Mouse (Mus musculus): ENCODE results near the gene Hist1h2ag.

The Hist1h2ag gene

GRCm38 (mm10) chr13:22008707-22009106 lies 34.0 kb downstream of the Hist1h2ag start:
- no peak for DNase-seq (ENCODE audit: low spot score)

- DNase-seq (ENCODE audit: low spot score), result no peak
Measured at GRCm38 (mm10) chr13:22007872-22008271, 34.9 kb downstream of the Hist1h2ag start.

- DNase-seq (ENCODE audit: low spot score), result no peak
Measured at GRCm38 (mm10) chr13:22007121-22007510, 35.6 kb downstream of the Hist1h2ag start.

GRCm38 (mm10) chr13:22006334-22007120 lies 36.2 kb downstream of the Hist1h2ag start:
- DNase-seq (ENCODE audit: low spot score), result no peak

GRCm38 (mm10) chr13:22005605-22006333 lies 37.0 kb downstream of the Hist1h2ag start:
- DNase-seq (ENCODE audit: low spot score), result no peak

GRCm38 (mm10) chr13:22001823-22002222 lies 40.9 kb downstream of the Hist1h2ag start:
- DNase-seq (ENCODE audit: low spot score), result no peak

- DNase-seq (ENCODE audit: low spot score), result no peak
Measured at GRCm38 (mm10) chr13:22001346-22001745, 41.4 kb downstream of the Hist1h2ag start.

GRCm38 (mm10) chr13:21999147-21999546 lies 43.6 kb downstream of the Hist1h2ag start:
- no peak for DNase-seq (ENCODE audit: low spot score)

- DNase-seq (ENCODE audit: low spot score), result no peak
Measured at GRCm38 (mm10) chr13:21998412-21998811, 44.3 kb downstream of the Hist1h2ag start.

GRCm38 (mm10) chr13:21997821-21998220 lies 44.9 kb downstream of the Hist1h2ag start:
- no peak for DNase-seq (ENCODE audit: low spot score)

- DNase-seq (ENCODE audit: low spot score), result no peak
Measured at GRCm38 (mm10) chr13:21997201-21997820, 45.4 kb downstream of the Hist1h2ag start.

- DNase-seq (ENCODE audit: low spot score), result no peak
Measured at GRCm38 (mm10) chr13:21996840-21997185, 45.9 kb downstream of the Hist1h2ag start.

- no peak for DNase-seq (ENCODE audit: low spot score)
Measured at GRCm38 (mm10) chr13:21996101-21996839, 46.5 kb downstream of the Hist1h2ag start.

- no peak for DNase-seq (ENCODE audit: low spot score)
Measured at GRCm38 (mm10) chr13:21995331-21995914, 47.3 kb downstream of the Hist1h2ag start.

GRCm38 (mm10) chr13:21994896-21995295 lies 47.8 kb downstream of the Hist1h2ag start:
- DNase-seq (ENCODE audit: low spot score), result no peak

GRCm38 (mm10) chr13:21993957-21994738 lies 48.6 kb downstream of the Hist1h2ag start:
- DNase-seq (ENCODE audit: low spot score), result no peak

GRCm38 (mm10) chr13:21992550-21992949 lies 50.2 kb downstream of the Hist1h2ag start:
- no peak for DNase-seq (ENCODE audit: low spot score)

Measured in urinary bladder, postnatal 10 days (tissue).